Mouse (Mus musculus): ENCODE data around the gene Sptlc2. TPM values are rescaled to one million over a fixed set of nuclear protein-coding genes. Genes with fewer than 3 reads are reported as not detected.
A peak's percentile ranks its signal among the peaks of the same experiment; 100 is the strongest.

Sptlc2 gene
- polyA plus RNA-seq, 1 experiment from 2014 or later, result 76.9 TPM

- H3K4me3 ChIP-seq, result no peak overlapping the region
- no peaks in the 10 kb centered on the region for H3K9me3 ChIP-seq
- H3K27ac ChIP-seq, result no peak overlapping the region
- peaks cover 40% of the 10 kb centered on the region for H3K36me3 ChIP-seq
- H3K4me1 ChIP-seq, result no peaks in the 10 kb centered on the region
- no peak for DNase-seq (ENCODE audit: low spot score)
- no peaks in the 10 kb centered on the region for H3K27me3 ChIP-seq (ENCODE audit: insufficient read depth, poor library complexity, severe bottlenecking)
Measured at GRCm38 (mm10) chr12:87343084-87343605, 45.0 kb downstream of the Sptlc2 start.

GRCm38 (mm10) chr12:87338082-87338481 is 50.1 kb downstream of the Sptlc2 start:
- no peak overlapping the region for H3K27ac ChIP-seq

GRCm38 (mm10) chr12:87334886-87335285 is 53.3 kb downstream of the Sptlc2 start:
- no peak overlapping the region for H3K27ac ChIP-seq
- H3K36me3 ChIP-seq, result peaks cover 8% of the 10 kb centered on the region
- no peak overlapping the region for H3K4me3 ChIP-seq
- H3K4me1 ChIP-seq, result peaks cover 7% of the 10 kb centered on the region; the same call in 1 of the 2 replicates
- no peak for DNase-seq (ENCODE audit: low spot score)
- WGBS, result 54% methylated on average over 2 of the region's 2 CpGs
- H3K27me3 ChIP-seq (ENCODE audit: insufficient read depth, poor library complexity, severe bottlenecking), result no peaks in the 10 kb centered on the region
- H3K9me3 ChIP-seq, result no peaks in the 10 kb centered on the region

More at GRCm38 (mm10) chr12:87338082-87338481, 50.1 kb downstream of the Sptlc2 start:
- no peak for DNase-seq (ENCODE audit: low spot score)
- peaks cover 22% of the 10 kb centered on the region for H3K36me3 ChIP-seq
- no peaks in the 10 kb centered on the region for H3K9me3 ChIP-seq
- H3K4me3 ChIP-seq, result no peak overlapping the region
- no peaks in the 10 kb centered on the region for H3K27me3 ChIP-seq (ENCODE audit: insufficient read depth, poor library complexity, severe bottlenecking)
- no peaks in the 10 kb centered on the region for H3K4me1 ChIP-seq
- 87% methylated on average over 4 of the region's 4 CpGs for WGBS

- Histone ChIP-seq H3K36me3 (peaks cover 12% of the 10 kb centered on the region), H3K4me3 (no peak overlapping the region), H3K27me3 (ENCODE audit: insufficient read depth, poor library complexity, severe bottlenecking) (no peaks in the 10 kb centered on the region), H3K4me1 (peaks cover 7% of the 10 kb centered on the region; the same call in 1 of the 2 replicates), H3K27ac (no peak overlapping the region), H3K9me3 (no peaks in the 10 kb centered on the region)
- DNase-seq (ENCODE audit: low spot score), result no peak
Measured at GRCm38 (mm10) chr12:87333794-87334193, 54.4 kb downstream of the Sptlc2 start.

GRCm38 (mm10) chr12:87332511-87332910 is 55.6 kb downstream of the Sptlc2 start:
- H3K4me1 ChIP-seq, result peaks cover 12% of the 10 kb centered on the region; the same call in 1 of the 2 replicates

GRCm38 (mm10) chr12:87331908-87332307 is 56.2 kb downstream of the Sptlc2 start:
- no peak overlapping the region for H3K27ac ChIP-seq
- H3K4me3 ChIP-seq, result no peak overlapping the region
- no peak for DNase-seq (ENCODE audit: low spot score)
- H3K4me1 ChIP-seq, result peaks cover 14% of the 10 kb centered on the region; the same call in 1 of the 2 replicates
- no peaks in the 10 kb centered on the region for H3K9me3 ChIP-seq
- 63% methylated on average over 5 of the region's 5 CpGs for WGBS
- peaks cover 6% of the 10 kb centered on the region; the same call in 1 of the 2 replicates for H3K36me3 ChIP-seq
- H3K27me3 ChIP-seq (ENCODE audit: insufficient read depth, poor library complexity, severe bottlenecking), result no peaks in the 10 kb centered on the region

More at GRCm38 (mm10) chr12:87332511-87332910, 55.6 kb downstream of the Sptlc2 start:
- Histone ChIP-seq H3K4me3 (no peak overlapping the region), H3K9me3 (no peaks in the 10 kb centered on the region), H3K27ac (no peak overlapping the region), H3K36me3 (peaks cover 6% of the 10 kb centered on the region; the same call in 1 of the 2 replicates), H3K27me3 (ENCODE audit: insufficient read depth, poor library complexity, severe bottlenecking) (no peaks in the 10 kb centered on the region)
- WGBS, result 87% methylated on average over 4 of the region's 4 CpGs
- DNase-seq (ENCODE audit: low spot score), result no peak

- H3K27ac ChIP-seq, result no peak overlapping the region
- DNase-seq (ENCODE audit: low spot score), result no peak
- WGBS, result 56% methylated on average over 6 of the region's 6 CpGs
Measured at GRCm38 (mm10) chr12:87331053-87331456, 57.1 kb downstream of the Sptlc2 start.

GRCm38 (mm10) chr12:87330213-87330612 is 57.9 kb downstream of the Sptlc2 start:
- Histone ChIP-seq H3K4me3 (no peak overlapping the region), H3K36me3 (peaks cover 7% of the 10 kb centered on the region; the same call in 1 of the 2 replicates), H3K9me3 (no peaks in the 10 kb centered on the region), H3K27ac (no peak overlapping the region), H3K4me1 (peaks cover 14% of the 10 kb centered on the region; the same call in 1 of the 2 replicates), H3K27me3 (ENCODE audit: insufficient read depth, poor library complexity, severe bottlenecking) (no peaks in the 10 kb centered on the region)
- no peak for DNase-seq (ENCODE audit: low spot score)
- WGBS, result 54% methylated on average over 2 of the region's 2 CpGs

More at GRCm38 (mm10) chr12:87331053-87331456, 57.1 kb downstream of the Sptlc2 start:
- no peaks in the 10 kb centered on the region for H3K27me3 ChIP-seq (ENCODE audit: insufficient read depth, poor library complexity, severe bottlenecking)
- H3K4me3 ChIP-seq, result no peak overlapping the region
- no peaks in the 10 kb centered on the region for H3K9me3 ChIP-seq
- peaks cover 14% of the 10 kb centered on the region; the same call in 1 of the 2 replicates for H3K4me1 ChIP-seq
- H3K36me3 ChIP-seq, result peaks cover 7% of the 10 kb centered on the region; the same call in 1 of the 2 replicates

- H3K27me3 ChIP-seq (ENCODE audit: insufficient read depth, poor library complexity, severe bottlenecking), result no peaks in the 10 kb centered on the region
- H3K4me3 ChIP-seq, result no peak overlapping the region
- 45% methylated on average over 4 of the region's 4 CpGs for WGBS
- no peaks in the 10 kb centered on the region for H3K9me3 ChIP-seq
- peaks cover 17% of the 10 kb centered on the region; the same call in 1 of the 2 replicates for H3K36me3 ChIP-seq
- DNase-seq (ENCODE audit: low spot score), result no peak
- peaks cover 14% of the 10 kb centered on the region; the same call in 1 of the 2 replicates for H3K4me1 ChIP-seq
- H3K27ac ChIP-seq, result no peak overlapping the region
Measured at GRCm38 (mm10) chr12:87328025-87328424, 60.1 kb downstream of the Sptlc2 start.

- Histone ChIP-seq H3K36me3 (peaks cover 17% of the 10 kb centered on the region; the same call in 1 of the 2 replicates), H3K4me1 (peaks cover 14% of the 10 kb centered on the region; the same call in 1 of the 2 replicates), H3K27ac (no peak overlapping the region), H3K4me3 (no peak overlapping the region), H3K9me3 (no peaks in the 10 kb centered on the region), H3K27me3 (ENCODE audit: insufficient read depth, poor library complexity, severe bottlenecking) (no peaks in the 10 kb centered on the region)
- WGBS, result 25% methylated on average over 7 of the region's 7 CpGs
- no peak for DNase-seq (ENCODE audit: low spot score)
Measured at GRCm38 (mm10) chr12:87327610-87328009, 60.5 kb downstream of the Sptlc2 start.

GRCm38 (mm10) chr12:87325452-87325851 is 62.7 kb downstream of the Sptlc2 start:
- Histone ChIP-seq H3K9me3 (no peaks in the 10 kb centered on the region), H3K4me1 (peaks cover 7% of the 10 kb centered on the region; the same call in 1 of the 2 replicates), H3K4me3 (no peak overlapping the region), H3K27ac (no peak overlapping the region), H3K36me3 (peaks cover 21% of the 10 kb centered on the region; the same call in 1 of the 2 replicates), H3K27me3 (ENCODE audit: insufficient read depth, poor library complexity, severe bottlenecking) (no peaks in the 10 kb centered on the region)
- no peak for DNase-seq (ENCODE audit: low spot score)
- 91% methylated on average over 3 of the region's 3 CpGs for WGBS

- 81% methylated on average over 3 of the region's 3 CpGs for WGBS
- Histone ChIP-seq H3K27me3 (ENCODE audit: insufficient read depth, poor library complexity, severe bottlenecking) (no peaks in the 10 kb centered on the region), H3K4me1 (no peaks in the 10 kb centered on the region), H3K27ac (no peak overlapping the region), H3K36me3 (0 out of 2 replicates have a peak, but pooled peaks cover 13% of the 10 kb centered on the region), H3K4me3 (no peak overlapping the region), H3K9me3 (no peaks in the 10 kb centered on the region)
- peak; percentile 45 for DNase-seq (ENCODE audit: low spot score)
Measured at GRCm38 (mm10) chr12:87319229-87319628, 68.9 kb downstream of the Sptlc2 start.

- no peak overlapping the region for H3K4me3 ChIP-seq
- H3K9me3 ChIP-seq, result no peaks in the 10 kb centered on the region
- H3K27ac ChIP-seq, result no peak overlapping the region
- 74% methylated on average over 1 of the region's 1 CpGs for WGBS
- no peak for DNase-seq (ENCODE audit: low spot score)
- H3K27me3 ChIP-seq (ENCODE audit: insufficient read depth, poor library complexity, severe bottlenecking), result no peaks in the 10 kb centered on the region
- 0 out of 2 replicates have a peak, but pooled peaks cover 4% of the 10 kb centered on the region for H3K36me3 ChIP-seq
- H3K4me1 ChIP-seq, result no peaks in the 10 kb centered on the region
Measured at GRCm38 (mm10) chr12:87317951-87318350, 70.2 kb downstream of the Sptlc2 start.
